Mouse (Mus musculus) B cell, adult 2 months (primary cell): ENCODE results near the gene St8sia1.

ENCODE experiments used
- DNase-seq, 2 experiments: peaks; one replicate each; pipeline ENCODE4 v3.0.0; 2022

St8sia1 gene

GRCm38 (mm10) chr6:142944470-142944869, 19.8 kb downstream of the St8sia1 start:
- DNase-seq = no peak

DNA sequence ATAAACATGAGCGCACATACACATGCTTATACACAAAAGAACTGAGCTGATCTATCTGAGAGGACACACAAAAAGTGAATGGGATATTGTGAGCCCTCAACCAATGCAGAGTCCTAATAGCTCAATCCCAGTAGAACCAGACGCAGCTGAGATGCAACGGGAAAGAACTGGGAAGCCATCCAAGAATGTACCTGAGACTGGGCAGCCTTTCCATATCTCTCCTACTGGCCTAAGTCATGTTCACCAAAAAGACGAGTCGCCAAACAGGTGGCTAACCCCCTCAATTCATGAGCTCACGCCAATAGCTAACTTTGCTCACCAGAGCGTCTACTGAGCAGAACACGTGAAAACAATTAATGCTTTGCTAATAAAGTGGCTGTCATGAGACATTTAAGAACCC, 20.8 kb downstream of the St8sia1 start:
- no peak for DNase-seq

- DNase-seq = no peak
Observed at GRCm38 (mm10) chr6:142941596-142942381, 22.5 kb downstream of the St8sia1 start.

DNA sequence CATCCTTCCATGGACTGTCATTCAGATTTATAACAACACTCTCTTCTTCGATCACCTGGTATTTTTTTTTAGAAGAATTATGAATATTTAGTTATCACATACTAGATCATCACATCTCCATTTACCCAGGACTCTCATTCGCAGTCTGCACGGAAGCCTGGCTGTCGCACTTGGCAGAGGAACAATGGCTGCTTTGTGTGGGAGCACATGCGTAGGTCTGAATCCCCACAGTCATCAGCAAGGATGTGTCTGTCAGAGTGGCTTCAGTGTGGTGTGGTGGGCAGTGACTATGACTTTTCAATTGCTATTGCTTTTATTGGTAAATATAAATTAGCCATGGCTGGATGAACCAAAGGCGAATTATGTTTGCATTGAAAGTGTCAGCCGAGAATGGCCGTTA, 23.2 kb downstream of the St8sia1 start:
- DNase-seq = no peak

DNA sequence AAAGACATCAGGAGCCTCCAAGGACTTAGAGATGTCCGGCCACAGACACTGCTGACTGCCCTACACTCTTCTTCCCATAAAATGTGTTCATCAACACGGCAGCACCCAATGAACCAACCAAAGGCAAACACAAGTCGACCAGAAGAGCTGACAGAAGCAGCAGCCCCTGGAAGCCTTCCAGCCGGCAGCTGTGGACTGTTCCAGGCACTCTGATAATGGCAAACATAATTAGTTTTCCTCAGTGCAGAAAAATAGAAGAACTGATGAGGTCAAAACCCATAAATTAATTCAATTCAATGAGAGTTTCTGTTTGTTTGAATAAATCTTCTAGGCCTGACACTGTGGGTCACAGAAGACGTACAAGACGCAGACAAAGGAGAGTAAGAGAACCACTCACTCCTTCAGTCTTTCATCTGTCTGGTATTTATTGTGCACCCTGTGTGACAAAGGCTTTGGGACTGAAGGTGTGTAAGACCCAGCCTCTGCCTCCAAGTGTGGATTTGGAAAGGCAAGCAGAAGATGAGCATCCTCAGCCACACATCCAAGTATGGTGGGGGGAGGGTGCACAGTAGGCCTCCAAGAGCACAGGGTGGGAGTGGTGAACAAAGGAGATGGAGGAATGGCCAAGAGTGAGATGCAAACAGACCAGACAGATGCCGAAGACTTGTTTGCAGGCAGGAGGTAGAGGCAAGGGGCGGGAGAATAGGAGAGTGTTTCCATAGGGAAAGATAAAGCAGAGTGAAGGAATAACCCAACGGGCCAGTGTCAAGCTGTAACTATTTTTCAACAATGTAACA, 25.5 kb downstream of the St8sia1 start:
- DNase-seq = no peak

- no peak for DNase-seq
Observed at GRCm38 (mm10) chr6:142938074-142938473, 26.2 kb downstream of the St8sia1 start.

DNA sequence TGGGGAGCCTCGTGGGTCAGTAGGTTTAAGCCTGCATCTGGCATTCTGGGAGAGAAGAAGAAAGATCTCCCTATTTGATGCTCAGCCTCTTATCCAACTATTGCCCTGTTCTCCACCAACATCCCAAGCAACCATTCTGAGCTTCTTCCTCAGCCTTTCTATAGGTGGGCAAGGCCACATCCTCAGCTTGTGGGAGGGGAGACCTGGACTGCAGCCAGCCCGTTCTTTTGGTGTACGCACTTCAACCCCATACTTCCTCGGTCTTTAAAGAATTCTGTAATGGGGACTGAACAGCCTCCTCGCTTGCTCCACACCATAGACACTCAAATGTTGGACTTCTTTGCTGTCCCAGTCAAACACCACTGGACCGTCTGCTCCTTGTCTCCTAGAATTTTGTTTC, 31.7 kb downstream of the St8sia1 start:
- DNase-seq = no peak

- no peak for DNase-seq
Observed at GRCm38 (mm10) chr6:142932144-142932543, 32.1 kb downstream of the St8sia1 start.

DNA sequence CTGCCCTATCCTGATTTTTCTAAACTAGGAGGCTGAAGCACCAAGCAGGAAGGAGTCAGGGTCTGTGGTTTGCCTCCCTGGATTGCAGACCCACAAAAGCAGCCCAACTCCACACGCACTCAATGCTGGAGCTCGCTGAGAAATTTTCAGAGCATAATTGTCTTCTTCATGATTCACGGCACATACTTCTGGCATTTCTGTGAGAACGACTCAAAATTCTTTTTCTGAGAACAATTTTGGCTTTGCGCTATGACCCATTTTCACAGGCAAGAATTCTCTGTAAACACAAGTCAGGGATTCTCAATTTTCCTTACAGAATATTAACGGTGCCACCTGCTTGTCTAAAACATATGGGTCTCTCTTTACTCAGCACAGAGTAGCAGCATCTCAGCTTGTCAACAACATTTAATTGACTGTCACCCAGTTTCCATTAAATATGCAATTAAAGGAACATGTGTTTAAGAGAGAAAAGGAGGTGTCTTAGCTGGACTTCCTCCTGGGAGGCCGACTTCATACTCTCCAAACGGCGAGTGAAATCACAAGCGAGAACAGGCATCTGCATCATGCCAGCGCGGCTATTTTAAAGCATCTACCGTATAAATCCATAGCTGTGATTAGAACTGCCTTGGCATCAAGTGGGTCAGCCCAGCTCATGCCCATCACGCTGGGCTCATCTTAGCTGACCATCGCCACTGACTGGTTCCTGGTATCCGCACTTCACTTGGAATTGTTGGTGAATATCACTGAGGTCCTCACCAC, 35.5 kb downstream of the St8sia1 start:
- no peak for DNase-seq

- no peak for DNase-seq
Observed at GRCm38 (mm10) chr6:142926901-142927605, 37.2 kb downstream of the St8sia1 start.

DNA sequence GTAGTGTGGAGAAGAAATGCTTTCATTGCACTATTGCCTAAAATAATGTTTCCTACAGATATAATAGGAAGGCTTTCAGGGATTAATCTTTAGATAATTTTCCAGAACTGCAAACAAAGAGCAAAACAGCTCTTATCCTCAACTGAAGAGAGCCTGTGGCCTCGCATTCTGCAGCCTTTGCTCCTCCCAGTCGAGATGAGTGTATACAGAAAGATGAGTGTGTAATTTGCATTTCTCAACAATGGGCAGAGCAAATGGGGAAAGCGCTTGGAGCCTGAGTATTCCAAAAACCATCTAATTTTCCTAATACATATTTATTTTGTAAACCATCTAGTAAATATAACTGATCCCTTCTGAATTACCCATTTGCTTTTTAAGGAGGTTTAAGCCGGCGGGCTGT, 38.3 kb downstream of the St8sia1 start:
- no peak for DNase-seq

GRCm38 (mm10) chr6:142925374-142925773, 38.9 kb downstream of the St8sia1 start:
- no peak for DNase-seq

- DNase-seq = no peak
Observed at GRCm38 (mm10) chr6:142920901-142921300, 43.4 kb downstream of the St8sia1 start.

DNA sequence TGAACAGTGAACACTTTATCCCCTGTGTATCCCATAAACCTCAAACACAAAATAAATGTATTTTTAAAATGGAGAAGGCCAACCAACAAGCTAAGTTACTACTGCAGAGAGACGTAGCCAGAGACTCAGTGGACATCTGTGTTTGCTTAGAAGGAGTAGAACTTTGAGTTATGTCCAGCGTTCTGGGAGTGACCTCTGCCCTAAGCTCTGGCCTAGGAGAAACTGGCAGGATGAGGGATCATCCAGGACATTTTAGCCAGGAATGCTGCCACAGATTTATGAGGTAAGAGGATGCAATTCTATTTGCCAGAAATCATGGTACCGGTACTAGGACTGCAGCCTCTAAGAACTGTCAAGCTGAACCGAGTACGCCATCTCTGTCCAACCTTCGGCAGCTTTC, 45.6 kb downstream of the St8sia1 start:
- DNase-seq = no peak

- no peak for DNase-seq
Observed at GRCm38 (mm10) chr6:142917471-142917901, 46.8 kb downstream of the St8sia1 start.

DNA sequence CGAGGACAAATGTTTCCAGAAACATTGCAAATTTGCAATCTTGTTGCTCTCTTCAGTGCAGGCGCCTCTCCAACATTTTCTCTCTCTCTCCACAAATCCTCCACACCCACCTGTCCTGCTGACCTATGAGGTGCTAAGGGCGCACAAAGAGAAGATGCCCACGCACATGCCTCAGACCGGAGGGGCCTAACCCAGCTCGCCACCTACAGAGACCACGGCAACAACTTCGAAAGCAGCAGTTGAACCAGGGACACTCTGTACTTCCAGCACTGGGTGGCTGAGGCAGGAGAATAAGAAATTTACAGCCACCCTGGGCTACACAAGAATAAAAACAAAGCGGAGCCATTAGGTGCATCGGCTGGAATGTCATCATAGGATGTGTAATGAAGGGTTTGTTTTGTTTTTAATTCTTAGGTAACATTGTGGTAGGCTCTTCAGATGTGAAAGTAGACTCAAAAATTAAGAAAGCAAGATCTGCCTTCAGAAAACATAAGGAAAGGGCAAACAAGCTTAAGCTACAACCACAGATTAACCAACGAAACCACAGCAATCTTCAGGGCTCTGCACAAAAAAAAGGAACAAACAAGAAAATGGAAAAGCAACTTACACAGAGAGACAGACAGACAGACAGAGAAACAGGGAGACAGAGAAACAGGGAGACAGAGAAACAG, 47.8 kb downstream of the St8sia1 start:
- DNase-seq = no peak

DNA sequence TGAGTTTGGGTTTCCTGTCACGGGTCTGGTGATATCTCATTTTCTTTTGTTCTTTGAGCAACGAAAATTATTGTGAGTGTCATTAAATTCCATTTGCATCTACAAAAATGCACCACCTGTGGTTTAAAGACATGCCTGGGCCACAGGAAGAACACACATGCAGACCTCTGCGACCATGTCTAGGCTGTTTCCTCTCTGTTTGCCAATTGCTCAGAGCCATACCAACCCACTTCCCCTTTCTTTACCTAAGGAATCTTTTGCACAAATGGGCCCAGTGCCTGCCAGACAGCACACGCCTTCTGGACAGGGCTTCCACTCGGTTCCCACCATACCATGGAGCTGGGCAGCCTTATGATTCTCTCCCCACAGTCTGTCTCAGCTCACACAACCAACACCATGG, 48.8 kb downstream of the St8sia1 start:
- DNase-seq = peak; percentile 17

- no peak for DNase-seq
Observed at GRCm38 (mm10) chr6:142914676-142915075, 49.6 kb downstream of the St8sia1 start.

- no peak for DNase-seq
Observed at GRCm38 (mm10) chr6:142911263-142911662, 53.0 kb downstream of the St8sia1 start.

DNA sequence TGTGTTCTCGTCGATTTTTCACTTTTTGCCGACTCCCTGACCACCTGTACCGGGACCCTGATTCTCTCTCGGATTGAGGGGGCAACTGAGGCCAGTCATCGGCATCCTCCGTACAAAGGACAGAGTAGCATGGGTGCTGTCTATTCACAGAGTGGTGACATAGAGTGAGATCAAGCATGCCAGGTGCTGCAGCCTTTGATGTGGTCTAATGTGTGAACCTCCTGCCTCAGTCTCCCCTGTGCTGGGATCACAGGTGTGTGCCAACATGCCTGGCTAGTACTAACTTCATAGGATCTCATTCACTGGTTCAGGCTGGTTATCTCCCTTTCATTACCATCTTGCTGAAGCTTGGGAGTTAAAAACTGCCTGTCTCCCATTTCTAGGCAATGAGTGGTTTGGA, 53.5 kb downstream of the St8sia1 start:
- no peak for DNase-seq

DNA sequence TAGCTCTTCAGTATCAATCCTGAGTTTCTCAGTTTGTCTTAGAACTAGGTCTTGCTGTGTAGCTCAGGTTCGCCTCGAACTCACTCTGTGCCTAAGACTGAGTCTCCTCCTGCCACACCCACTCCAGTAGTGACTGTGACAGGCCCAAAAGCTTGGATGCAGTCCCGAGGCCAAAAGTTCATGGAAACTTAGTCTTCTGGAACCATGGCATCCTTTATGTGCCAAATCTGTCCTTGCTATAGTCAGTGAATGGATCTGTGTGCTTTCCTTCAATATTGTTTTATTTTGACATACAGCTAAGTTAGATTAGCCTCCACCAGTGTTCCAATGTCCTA, 54.5 kb downstream of the St8sia1 start:
- DNase-seq = no peak
